Mouse (Mus musculus): Measurements from ENCODE around the gene Car3.

Gene Car3

GRCm38 (mm10) chr3:14876325-14876918, 13.1 kb downstream of the Car3 start:
- DNase-seq: no peak

DNA sequence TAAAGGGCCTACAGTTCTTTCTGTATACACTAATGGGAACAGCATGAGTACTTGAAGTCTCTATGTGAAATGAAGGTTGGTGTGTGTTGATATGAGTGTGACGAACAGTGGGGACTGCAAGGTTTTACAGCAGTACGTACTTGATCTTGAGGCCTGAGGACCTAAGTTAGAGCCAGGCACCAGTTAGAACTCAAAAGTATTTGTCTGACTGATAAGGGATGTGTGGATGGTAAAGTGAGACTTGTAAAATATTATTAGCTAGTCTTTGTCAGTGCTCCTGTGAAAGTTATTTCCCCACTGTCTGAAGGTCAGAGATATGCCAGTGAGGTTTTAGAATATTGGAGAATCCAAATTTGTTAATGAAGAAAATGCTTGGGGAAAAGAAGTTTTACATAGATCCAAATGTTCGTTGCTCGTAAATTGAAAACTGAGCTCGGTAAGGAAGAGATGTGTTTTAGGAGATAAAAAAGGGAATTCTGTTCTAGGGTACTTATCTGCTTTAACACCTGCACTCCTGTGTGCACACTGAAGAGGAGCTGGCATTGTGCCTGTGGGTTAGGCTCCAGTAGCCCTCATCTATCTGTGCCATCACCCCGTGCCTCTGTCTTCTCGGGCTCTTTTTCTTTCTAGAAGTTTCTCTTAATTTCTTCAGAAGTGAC, 14.1 kb downstream of the Car3 start:
- no peak for DNase-seq

DNA sequence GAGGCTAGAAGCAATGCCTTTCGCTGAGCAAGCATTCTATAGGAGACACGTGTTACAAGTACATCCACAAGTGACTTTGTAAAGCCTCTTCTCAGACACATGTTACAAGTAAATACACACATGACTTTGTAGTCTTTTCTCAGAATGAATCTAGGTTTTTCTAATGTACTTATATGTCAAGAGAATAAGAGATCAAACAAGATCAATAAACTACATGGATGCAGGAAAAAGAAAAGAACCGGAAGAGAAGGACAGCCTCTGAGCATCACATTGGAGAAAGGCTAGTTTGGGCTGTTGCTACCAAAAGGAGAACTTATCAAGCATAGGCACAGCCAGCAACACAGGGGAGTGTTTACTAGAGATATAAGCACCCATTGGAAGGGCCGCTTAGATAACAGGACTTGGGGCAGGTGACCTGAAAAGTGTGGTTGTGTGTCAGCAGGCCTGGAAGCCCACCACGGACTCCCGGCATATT, 15.5 kb downstream of the Car3 start:
- DNase-seq: no peak

GRCm38 (mm10) chr3:14879293-14879692, 16.0 kb downstream of the Car3 start:
- DNase-seq: no peak

DNA sequence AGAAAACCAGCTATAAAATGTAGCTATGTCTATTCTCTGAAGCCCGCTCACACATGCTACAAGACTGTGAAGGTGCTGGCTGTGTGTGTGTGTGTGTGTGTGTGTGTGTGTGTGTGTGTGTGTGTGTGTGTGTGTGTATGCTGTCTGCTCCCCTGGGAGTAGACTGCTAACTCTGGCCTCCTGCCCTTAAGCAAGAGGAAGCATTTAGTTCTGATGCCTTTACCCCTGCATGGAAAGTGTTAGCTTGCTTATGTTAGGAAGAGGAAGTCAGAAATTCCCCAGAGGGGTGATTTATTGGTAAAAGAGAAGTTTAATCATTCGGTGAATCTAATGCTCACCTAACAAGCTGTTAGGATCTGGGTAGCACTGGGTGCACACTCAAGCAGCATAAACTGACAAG, 17.0 kb downstream of the Car3 start:
- no peak for DNase-seq

DNA sequence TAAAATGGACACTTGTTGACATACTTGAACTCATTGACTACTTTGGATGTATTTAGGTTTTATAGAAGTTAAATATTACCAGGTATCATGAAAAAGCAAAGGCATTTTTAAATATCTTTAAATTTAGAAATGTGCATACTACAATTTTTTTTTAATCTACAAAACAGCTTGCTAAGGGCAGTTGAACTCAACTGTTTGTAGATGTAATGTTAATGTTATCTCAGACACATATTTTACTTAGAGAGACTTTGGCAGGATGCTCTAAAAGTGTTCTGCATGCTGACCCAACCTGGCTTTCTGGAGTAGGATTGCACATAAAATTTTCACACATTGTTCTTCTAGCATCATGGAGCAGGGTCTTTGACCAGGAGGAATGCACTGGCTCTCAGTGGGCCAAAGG, 18.7 kb downstream of the Car3 start:
- DNase-seq: no peak

GRCm38 (mm10) chr3:14882756-14883155, 19.4 kb downstream of the Car3 start:
- no peak for DNase-seq

DNA sequence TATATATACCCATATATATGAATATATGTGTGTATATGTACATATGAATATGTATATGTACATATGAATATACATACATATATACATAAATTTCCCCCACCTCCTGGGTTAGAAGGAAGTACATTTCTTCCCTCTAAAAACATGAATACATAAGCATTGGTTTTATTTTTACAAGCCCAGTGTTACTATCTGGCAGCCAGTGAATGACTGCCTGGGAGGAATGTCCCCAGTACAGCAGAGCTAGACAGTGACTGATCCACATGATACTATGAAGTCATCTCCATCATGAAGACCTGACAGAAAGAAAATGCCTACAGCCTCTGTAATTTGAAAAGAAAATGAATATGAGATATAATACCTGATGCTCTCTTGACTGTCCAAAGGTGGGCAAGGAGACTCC, 21.5 kb downstream of the Car3 start:
- no peak for DNase-seq

GRCm38 (mm10) chr3:14886102-14887098, 23.1 kb downstream of the Car3 start, which contains the start of gene Car2:
TSS of gene Car2 (plus strand) at chr3:14886273.
- peak; percentile 71 for DNase-seq

DNA sequence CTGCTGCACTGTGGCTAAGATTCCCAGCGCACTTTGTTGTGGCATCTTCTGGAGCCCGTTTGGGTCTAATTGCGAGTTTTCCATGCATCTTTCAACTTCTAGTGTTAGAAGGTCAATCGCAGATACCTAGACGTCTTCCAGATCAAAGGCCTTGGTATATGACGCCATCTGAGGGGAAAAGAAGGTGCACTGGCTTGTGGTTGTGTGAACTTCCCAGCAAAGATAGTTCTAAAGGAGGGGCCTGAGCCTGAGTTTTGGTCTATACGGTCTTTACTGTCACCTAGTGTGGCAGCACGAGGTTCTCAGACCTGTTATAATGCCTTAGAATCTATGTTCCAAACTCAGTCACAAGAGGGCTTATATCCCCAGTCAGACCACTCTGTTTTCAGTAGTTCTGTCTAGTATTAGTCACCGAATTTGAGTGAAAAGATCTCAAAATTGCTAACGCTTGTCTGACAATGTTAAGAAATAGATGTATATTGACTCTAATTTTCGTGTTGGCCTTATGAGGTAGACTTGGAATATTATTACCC, 23.9 kb downstream of the Car3 start:
- DNase-seq: no peak

DNA sequence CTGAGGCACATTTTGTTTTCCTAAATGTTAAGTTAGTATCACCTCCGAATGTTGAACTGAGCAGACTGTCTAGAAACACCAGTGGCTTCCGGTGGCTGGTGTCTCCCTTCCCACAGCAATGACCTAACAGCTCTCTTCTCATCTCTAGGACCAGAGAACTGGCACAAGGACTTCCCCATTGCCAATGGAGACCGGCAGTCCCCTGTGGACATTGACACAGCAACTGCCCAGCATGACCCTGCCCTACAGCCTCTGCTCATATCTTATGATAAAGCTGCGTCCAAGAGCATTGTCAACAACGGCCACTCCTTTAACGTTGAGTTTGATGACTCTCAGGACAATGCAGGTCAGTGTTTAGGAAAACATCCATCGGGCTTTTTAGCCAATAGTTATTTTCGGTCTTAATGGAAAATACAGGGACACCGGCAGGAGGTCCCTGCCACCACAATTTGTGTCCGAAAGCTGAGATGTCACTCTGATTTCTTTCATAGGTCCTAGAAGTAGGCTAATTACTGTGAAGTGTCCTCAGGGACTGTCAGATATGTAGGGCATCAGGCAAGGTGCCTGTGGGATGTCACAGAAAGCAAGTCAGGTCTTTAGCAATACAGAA, 24.5 kb downstream of the Car3 start:
- DNase-seq: no peak

DNA sequence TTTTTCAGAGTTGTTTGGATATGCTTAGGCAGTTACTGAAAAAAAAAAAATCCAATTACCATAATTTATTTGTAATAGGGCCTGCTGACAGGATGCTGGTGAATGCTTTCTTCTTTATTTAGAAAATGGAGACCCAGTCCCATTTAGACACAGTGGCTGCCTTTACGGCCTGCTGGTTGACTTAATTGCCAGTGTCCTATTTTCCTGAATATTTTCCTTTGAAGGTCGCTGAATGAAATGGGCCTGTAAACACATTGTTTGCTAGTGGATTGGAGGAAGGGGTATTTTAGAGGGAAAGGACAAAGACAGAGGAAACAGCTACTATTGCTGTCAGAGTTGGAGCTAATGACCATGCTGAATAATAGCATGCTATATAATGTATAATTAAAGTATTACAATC, 25.2 kb downstream of the Car3 start:
- no peak for DNase-seq

GRCm38 (mm10) chr3:14889085-14889484, 25.8 kb downstream of the Car3 start:
- DNase-seq: no peak

DNA sequence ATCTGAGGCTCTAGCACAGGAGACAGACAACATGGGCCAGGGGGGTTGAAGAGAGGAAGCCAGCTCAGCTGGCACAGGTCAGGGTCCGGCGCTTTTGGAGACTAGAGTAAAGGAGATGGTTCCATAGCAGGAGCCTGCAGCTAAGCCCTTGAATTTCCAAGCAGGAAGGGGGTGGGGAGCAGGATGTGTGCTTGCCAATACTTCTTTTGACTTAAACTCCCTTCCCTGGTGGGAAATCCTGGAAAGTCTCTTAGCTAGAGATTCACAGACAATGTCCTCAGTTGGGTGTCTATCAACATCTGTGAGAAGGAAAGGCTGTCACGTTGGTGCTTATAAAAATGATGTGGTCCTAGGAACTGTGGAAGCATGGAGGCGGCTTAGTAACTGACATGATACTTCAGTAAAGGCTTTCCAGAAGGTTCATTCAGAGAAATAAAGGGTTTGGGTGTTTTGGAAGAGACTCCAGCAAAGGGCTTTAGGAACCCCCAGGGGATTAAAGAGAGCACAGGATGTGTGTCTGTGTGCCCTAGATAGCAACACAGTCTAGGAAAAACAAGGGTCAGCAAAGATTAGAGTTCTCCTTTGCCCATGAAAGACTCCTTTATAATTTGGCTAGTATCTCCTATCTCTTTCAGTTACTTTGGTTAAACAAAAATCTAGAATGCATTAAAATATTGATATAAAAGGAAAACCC, 26.6 kb downstream of the Car3 start:
- no peak for DNase-seq

GRCm38 (mm10) chr3:14892991-14893390, 29.7 kb downstream of the Car3 start:
- DNase-seq: no peak

DNA sequence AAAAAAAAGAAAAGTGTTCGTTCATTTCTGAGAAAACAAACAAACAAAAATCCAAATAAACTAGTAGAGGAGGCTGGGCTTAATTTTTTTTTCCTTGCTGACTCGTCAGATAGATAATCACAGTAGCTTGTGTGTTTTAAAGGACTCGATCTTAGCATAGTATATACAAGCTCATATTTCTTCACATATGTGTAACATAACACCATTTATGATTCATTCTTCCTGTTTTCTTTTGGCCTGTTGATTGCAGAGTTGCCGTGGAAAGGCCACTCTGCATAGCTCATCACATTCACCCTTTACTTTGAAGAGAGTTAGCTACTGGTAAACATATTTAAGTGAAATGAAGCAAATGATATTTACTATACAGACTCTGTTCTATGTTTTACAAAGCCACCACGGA, 30.4 kb downstream of the Car3 start:
- DNase-seq: no peak

DNA sequence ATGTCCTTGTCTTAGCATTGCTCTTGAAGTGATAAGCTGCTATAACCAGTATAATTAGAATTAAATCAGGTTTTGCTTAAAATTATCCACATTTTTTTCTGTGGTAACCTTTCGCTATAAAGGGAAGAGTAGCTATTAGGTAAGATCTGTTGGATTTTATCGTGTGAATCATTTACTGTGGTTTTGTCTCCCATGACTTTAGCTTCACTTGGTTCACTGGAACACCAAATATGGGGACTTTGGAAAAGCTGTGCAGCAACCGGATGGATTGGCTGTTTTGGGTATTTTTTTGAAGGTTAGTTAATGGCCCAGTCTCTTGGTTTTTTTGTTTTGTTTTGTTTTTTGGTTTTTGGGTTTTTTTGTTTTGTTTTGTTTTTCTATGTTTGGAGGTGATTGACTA, 32.0 kb downstream of the Car3 start:
- DNase-seq: no peak

- DNase-seq: no peak
Observed at GRCm38 (mm10) chr3:14897770-14898169, 34.5 kb downstream of the Car3 start.

- no peak for DNase-seq
Observed at GRCm38 (mm10) chr3:14903380-14903779, 40.1 kb downstream of the Car3 start.

DNA sequence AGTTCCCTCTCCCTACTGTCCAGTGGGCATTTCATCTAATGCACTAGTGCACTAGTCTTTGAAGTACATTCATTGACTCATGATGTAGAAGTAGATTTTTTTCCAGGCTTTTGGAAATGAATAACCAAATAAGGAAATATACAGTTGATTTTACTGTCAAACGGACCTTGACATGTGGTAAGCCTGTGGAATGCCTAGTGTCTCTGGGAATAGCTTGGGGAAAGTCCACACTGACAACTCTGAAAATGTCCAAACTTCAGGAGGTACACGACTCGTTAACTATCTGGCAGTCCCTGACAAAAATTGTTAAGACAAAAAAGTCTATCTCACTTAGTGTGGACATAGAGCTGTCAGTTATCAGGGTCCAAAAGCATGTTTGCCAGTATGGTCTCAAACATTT, 40.9 kb downstream of the Car3 start:
- DNase-seq: no peak

DNA sequence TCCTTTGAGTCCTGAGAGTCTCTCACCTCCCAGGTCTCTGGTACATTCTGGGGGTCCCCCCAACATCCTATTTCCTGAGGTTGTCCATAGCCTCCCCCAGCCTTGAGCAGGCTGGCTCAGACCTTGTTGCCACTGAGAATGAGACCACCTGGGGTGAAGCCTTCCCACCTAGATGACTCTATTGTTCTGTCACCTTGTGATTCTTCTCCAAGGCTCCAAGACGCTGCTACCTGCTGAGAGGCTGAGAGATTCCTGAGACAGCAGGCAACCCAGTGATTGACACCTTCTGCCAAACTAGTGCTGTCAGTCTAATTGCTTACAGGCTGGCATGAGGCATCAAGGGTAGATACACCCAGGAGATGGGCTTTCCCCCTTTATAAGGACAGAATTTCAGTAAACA, 44.0 kb downstream of the Car3 start:
- DNase-seq: no peak

- DNase-seq: peak; percentile 44
Observed at GRCm38 (mm10) chr3:14911992-14912582, 48.8 kb downstream of the Car3 start.
